Mouse (Mus musculus) MEL (cell line): ENCODE results near the gene Itk.

ENCODE experiments used
- BHLHE40 ChIP-seq: IDR thresholded peaks from 2 replicates; pipeline ENCODE4 v1.6.1; 2012; ENCODE audit warnings: low read depth, mild to moderate bottlenecking, inconsistent platforms, low read length, improper control_type of control experiment, borderline replicate concordance
- CTCF ChIP-seq, 3 experiments: IDR thresholded peaks in 2 of 3; conservative IDR thresholded peaks in 1 of 3; 2 replicates each; pipeline ENCODE4 v1.5.1; 2011 to 2012; ENCODE audit warnings: low read length in 3 of 3, low read depth in 2 of 3, mild to moderate bottlenecking in 2 of 3, improper control_type of control experiment in 1 of 3, inconsistent platforms in 1 of 3, mixed read lengths in 1 of 3, moderate library complexity in 1 of 3; ENCODE audit not compliant: control insufficient read depth in 1 of 3, insufficient read depth in 1 of 3, poor library complexity in 1 of 3, severe bottlenecking in 1 of 3
- GABPA ChIP-seq: IDR thresholded peaks from 2 replicates; pipeline ENCODE4 v1.6.1; 2012; ENCODE audit warnings: low read depth, mild to moderate bottlenecking, inconsistent platforms, low read length, improper control_type of control experiment, moderate library complexity
- GATA1 ChIP-seq: IDR thresholded peaks from 2 replicates; pipeline ENCODE4 v1.6.1; 2011; ENCODE audit warnings: low read depth, low read length, improper control_type of control experiment
- MAFK ChIP-seq: IDR thresholded peaks from 2 replicates; pipeline ENCODE4 v1.6.1; 2011; ENCODE audit warnings: low read depth, mild to moderate bottlenecking, low read length, improper control_type of control experiment, borderline replicate concordance
- MXI1 ChIP-seq: IDR thresholded peaks from 2 replicates; pipeline ENCODE4 v1.6.1; 2011; ENCODE audit warnings: mild to moderate bottlenecking, low read depth, low read length, improper control_type of control experiment
- NRF1 ChIP-seq: IDR thresholded peaks from 2 replicates; pipeline ENCODE4 v1.6.1; 2014; ENCODE audit warnings: low read depth, mild to moderate bottlenecking, inconsistent platforms, low read length, improper control_type of control experiment, moderate library complexity; ENCODE audit not compliant: poor library complexity, insufficient read depth, severe bottlenecking
- POLR2A ChIP-seq, 2 experiments: IDR thresholded peaks; 2 replicates each; pipeline ENCODE4 v1.6.1; 2011 to 2012; ENCODE audit warnings: low read length in 2 of 2, mild to moderate bottlenecking in 2 of 2, control low read depth in 1 of 2, improper control_type of control experiment in 1 of 2, low read depth in 1 of 2, moderate library complexity in 1 of 2; ENCODE audit not compliant: control insufficient read depth in 1 of 2, insufficient read depth in 1 of 2, poor library complexity in 1 of 2
- RAD21 ChIP-seq: IDR thresholded peaks from 2 replicates; pipeline ENCODE4 v1.6.1; 2011; ENCODE audit warnings: mild to moderate bottlenecking, low read depth, low read length, improper control_type of control experiment
- TAL1 ChIP-seq: IDR thresholded peaks from 2 replicates; pipeline ENCODE4 v1.6.1; 2012; ENCODE audit warnings: mild to moderate bottlenecking, inconsistent platforms, low read length, moderate library complexity, mixed read lengths
- TBP ChIP-seq: IDR thresholded peaks from 2 replicates; pipeline ENCODE4 v1.8.0; 2011; ENCODE audit warnings: low read depth, low read length, improper control_type of control experiment
- USF2 ChIP-seq, 2 experiments: IDR thresholded peaks; 2 replicates each; pipeline ENCODE4 v1.6.1; 2011 to 2012; ENCODE audit warnings: improper control_type of control experiment in 2 of 2, low read length in 2 of 2, borderline replicate concordance in 1 of 2, inconsistent platforms in 1 of 2, low read depth in 1 of 2, mild to moderate bottlenecking in 1 of 2; ENCODE audit not compliant: insufficient read depth in 1 of 2
- ZC3H11A ChIP-seq: IDR thresholded peaks from 2 replicates; pipeline ENCODE4 v1.6.1; 2012; ENCODE audit warnings: low read depth, mild to moderate bottlenecking, inconsistent platforms, low read length, improper control_type of control experiment
- ZMIZ1 ChIP-seq: IDR thresholded peaks from 2 replicates; pipeline ENCODE4 v1.6.1; 2012; ENCODE audit warnings: low read depth, mild to moderate bottlenecking, inconsistent platforms, low read length, improper control_type of control experiment, moderate library complexity

DNA sequence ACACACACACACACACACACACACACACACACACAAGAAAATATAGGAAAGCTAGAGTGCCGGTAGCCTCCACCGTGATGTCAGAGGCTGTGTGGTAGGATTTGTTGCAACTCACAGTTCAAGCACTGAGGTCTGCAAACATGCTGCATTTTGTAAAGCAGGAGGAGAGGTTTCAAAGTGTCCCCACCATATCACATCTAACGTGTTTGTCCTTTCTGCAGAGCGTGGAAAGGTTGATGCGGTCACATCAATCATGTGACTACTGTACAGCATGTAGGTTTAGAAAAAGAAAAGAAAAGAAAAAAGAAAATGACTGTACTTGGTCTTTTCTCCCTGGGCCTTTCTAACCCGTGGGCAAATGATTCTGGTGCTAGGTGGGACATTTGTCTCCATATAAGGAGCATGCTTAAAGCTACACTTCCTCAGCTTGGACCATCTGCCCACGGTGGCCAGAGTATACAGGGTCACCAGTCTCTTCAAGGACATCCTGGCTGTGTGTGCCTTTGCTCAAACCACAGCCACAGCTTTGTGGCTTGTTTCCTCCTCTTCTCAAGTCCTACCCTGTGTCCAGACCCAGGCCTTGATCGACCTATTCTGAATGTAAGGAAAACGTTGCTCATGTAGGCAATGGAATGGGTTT, 83.3 kb downstream of the Itk start:
- no peak for TF ChIP-seq CTCF (IDR thresholded peaks at IDR 0.05 in 2 of 3, conservative IDR thresholded peaks at IDR 0.05 in 1 of 3; ENCODE audit: control insufficient read depth in 1 of 3, insufficient read depth in 1 of 3, low read depth in 2 of 3, low read length in 3 of 3, poor library complexity in 1 of 3, severe bottlenecking in 1 of 3)
- TF ChIP-seq POLR2A (IDR thresholded peaks at IDR 0.05; ENCODE audit: control insufficient read depth in 1 of 2, insufficient read depth in 1 of 2, low read depth in 1 of 2, low read length in 2 of 2, poor library complexity in 1 of 2), result no peak
- TF ChIP-seq RAD21, result no peak
- TF ChIP-seq MAFK, result no peak
- no peak for TF ChIP-seq TAL1
- no peak for TF ChIP-seq BHLHE40
- no peak for TF ChIP-seq USF2 (IDR thresholded peaks at IDR 0.05; ENCODE audit: borderline replicate concordance in 1 of 2, insufficient read depth in 1 of 2, low read depth in 1 of 2, low read length in 2 of 2)
- TF ChIP-seq NRF1, result no peak
- TF ChIP-seq ZMIZ1, result no peak
- TF ChIP-seq TBP, result no peak
- TF ChIP-seq GATA1, result no peak
- no peak for TF ChIP-seq GABPA
- no peak for TF ChIP-seq MXI1
- no peak for TF ChIP-seq ZC3H11A
